Mouse (Mus musculus): ENCODE measurements around the gene Nid1. TPM values are rescaled to one million over a fixed set of nuclear protein-coding genes. Genes with fewer than 3 reads are reported as not detected.
"Not testable (repeated sequence)": the region's sequence is repeated elsewhere in the genome, so short reads cannot be mapped to it uniquely, and the experiment has no call there.

Gene Nid1
- 44.2 and 44.8 TPM in 2 replicates for polyA plus RNA-seq (2014; fragmentation: Nextera tagmentation; extraction: Ambion mirVana)

DNA sequence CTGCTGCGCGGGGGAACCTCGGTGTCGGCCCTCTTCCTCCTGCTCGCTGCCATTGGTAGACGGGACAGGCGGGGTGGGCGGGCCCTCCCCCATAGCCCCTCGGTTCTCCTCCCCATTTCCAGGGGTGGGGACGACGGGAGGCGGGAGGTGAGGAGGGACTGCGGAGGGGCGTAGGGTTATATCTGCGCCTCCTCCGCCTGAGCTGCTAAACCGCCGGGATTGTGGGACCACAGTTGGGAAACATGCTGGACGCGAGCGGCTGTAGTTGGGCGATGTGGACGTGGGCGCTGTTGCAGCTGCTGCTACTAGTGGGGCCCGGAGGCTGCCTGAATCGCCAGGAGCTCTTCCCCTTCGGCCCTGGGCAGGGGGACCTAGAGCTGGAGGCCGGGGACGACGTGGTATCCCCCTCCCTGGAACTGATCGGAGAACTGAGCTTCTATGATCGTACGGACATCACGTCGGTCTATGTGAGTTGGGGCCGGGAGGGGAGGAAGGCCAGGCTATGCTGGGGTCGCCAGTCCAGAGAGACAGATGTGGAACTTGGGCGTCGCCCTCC lies at the start of gene Nid1:
TSS of gene Nid1 (plus strand) at position 92 of the 556 bp plus-strand sequence.
- H3K4me2 ChIP-seq (replicated peaks; ENCODE audit: low read depth, low read length) = peak within 1 kb of the TSS; percentile 29
- not testable (repeated sequence) for H3K27me3 ChIP-seq (ENCODE audit: control insufficient read depth, insufficient read depth, low read length); H3K4me1 ChIP-seq (replicated peaks; ENCODE audit: control insufficient read depth, insufficient read depth, low read length); H3K27ac ChIP-seq (ENCODE audit: low read depth, low read length); H3K9me3 ChIP-seq (ENCODE audit: control insufficient read depth, low read length); H3K9ac ChIP-seq (ENCODE audit: low read depth, low read length); H3K4me3 ChIP-seq (ENCODE audit: low read depth, low read length); DNase-seq (ENCODE audit: low spot score); H3K36me3 ChIP-seq (ENCODE audit: control insufficient read depth, insufficient read depth, low read length)
- peak; percentile 86 for ATAC-seq (ENCODE audit: low FRiP score)
- WGBS = 0% methylated on average over 23 of the region's 39 CpGs

DNA sequence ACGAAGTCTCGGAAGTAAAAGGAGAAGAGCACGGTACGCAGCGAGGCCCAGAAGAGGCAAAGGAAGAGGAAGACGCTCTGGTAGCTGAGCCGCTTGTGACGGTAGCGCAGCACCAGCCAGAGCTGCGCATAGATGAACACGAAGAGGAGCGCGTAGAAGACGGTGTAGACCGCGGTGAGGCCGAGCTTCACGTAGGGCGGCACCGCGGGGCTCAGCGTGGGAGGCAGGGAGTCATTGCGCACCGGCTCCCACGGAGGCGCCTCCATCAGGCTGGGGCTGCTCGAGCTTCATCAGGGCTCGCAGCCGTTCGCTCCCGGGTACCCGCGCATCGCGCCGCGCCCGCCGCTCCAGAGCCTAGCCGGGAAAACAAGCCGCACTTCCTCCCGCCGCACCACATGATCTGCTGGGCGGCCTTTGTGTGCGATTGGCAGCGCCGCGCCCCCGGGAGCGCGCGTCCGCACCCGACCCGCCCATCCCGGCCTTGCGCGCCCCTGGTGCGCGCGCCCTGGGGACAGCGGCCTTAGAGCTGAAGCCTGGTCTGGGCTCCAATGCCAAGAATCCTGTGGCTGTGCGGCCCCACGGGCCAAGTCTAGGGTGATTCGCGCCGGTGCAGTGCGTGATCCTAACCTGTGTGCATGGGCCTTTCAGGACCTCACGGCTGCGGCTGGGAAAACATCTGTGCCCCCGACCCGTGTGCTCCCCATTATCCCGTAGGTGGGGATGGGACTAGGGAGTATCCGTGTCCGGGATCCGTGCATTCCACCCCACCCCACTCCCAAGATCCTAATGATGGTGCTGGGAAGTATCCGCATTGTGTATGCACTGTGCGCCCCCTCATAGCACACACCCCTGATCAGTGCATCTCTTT lies 43.9 kb upstream of the Nid1 start, which contains the start of gene Gpr137b:
TSS of gene Gpr137b (minus strand) at position 787 of the 868 bp plus-strand sequence.
- DNase-seq (ENCODE audit: low spot score) (peak; percentile 57), ATAC-seq (ENCODE audit: low FRiP score) (peak; percentile 94)
- H3K27ac ChIP-seq (ENCODE audit: low read depth, low read length); H3K4me1 ChIP-seq (replicated peaks; ENCODE audit: control insufficient read depth, insufficient read depth, low read length); H3K27me3 ChIP-seq (ENCODE audit: control insufficient read depth, insufficient read depth, low read length); H3K36me3 ChIP-seq (ENCODE audit: control insufficient read depth, insufficient read depth, low read length); H3K9me3 ChIP-seq (ENCODE audit: control insufficient read depth, low read length): not testable (repeated sequence)
- peak within 1 kb of the TSS; percentile 32 for H3K4me3 ChIP-seq (ENCODE audit: low read depth, low read length)
- peak within 1 kb of the TSS; percentile 33 for H3K4me2 ChIP-seq (replicated peaks; ENCODE audit: low read depth, low read length)
- under 1% methylated on average over 40 of the region's 78 CpGs for WGBS
- H3K9ac ChIP-seq (ENCODE audit: low read depth, low read length) = 0 out of 2 replicates have a peak within 1 kb of the TSS, but pooled peaks have one; percentile 44

DNA sequence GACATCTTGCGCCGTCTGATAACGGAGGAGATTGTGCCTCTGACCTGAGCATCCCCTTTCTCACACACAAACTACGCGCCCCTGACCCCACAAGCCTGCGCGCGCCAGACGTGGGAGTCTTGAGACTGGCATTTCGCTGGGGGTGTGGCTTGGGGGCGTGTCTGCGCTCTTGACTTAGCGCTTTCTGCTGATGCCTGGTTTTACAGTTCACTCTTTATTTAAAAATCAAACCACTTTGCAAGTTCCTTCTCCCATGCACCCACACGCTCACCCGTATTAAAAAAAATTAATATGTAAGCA lies 43.3 kb upstream of the Nid1 start:
- H3K4me2 ChIP-seq (replicated peaks; ENCODE audit: low read depth, low read length) = peak overlapping the region; percentile 33; the same call in 1 of the 2 replicates
- DNase-seq (ENCODE audit: low spot score) = peak; percentile 74
- H3K27me3 ChIP-seq (ENCODE audit: control insufficient read depth, insufficient read depth, low read length); H3K4me1 ChIP-seq (replicated peaks; ENCODE audit: control insufficient read depth, insufficient read depth, low read length); H3K9ac ChIP-seq (ENCODE audit: low read depth, low read length); H3K36me3 ChIP-seq (ENCODE audit: control insufficient read depth, insufficient read depth, low read length); H3K27ac ChIP-seq (ENCODE audit: low read depth, low read length); H3K9me3 ChIP-seq (ENCODE audit: control insufficient read depth, low read length): not testable (repeated sequence)
- under 1% methylated on average over 12 of the region's 15 CpGs for WGBS
- peak overlapping the region; percentile 32; the same call in 1 of the 2 replicates for H3K4me3 ChIP-seq (ENCODE audit: low read depth, low read length)
- ATAC-seq (ENCODE audit: low FRiP score) = peak; percentile 84

DNA sequence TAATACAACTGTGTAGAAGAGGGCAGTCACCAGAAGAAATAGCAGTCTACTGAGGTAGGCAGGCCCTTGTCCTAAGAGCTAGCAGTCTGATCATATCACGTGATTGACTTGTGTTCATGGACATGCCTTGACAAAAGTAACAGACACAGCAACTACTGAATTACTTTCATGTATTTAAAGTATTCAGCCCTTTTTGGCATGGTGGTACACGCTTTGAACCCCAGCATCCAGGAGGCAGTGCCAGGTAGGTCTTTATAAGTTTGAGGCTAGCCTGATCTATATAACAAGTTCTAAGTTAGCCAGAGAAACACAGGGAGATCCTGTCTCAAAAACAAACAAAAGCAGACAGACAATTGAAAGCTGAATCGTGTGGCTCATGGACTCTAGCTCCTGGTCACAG lies 36.5 kb upstream of the Nid1 start:
- WGBS = 82% methylated on average over 3 of the region's 3 CpGs
- H3K4me2 ChIP-seq (replicated peaks; ENCODE audit: low read depth, low read length); H3K9me3 ChIP-seq (ENCODE audit: control insufficient read depth, low read length); DNase-seq (ENCODE audit: low spot score); ATAC-seq (ENCODE audit: low FRiP score); H3K4me3 ChIP-seq (ENCODE audit: low read depth, low read length); H3K27ac ChIP-seq (ENCODE audit: low read depth, low read length); H3K4me1 ChIP-seq (replicated peaks; ENCODE audit: control insufficient read depth, insufficient read depth, low read length); H3K9ac ChIP-seq (ENCODE audit: low read depth, low read length); H3K36me3 ChIP-seq (ENCODE audit: control insufficient read depth, insufficient read depth, low read length); H3K27me3 ChIP-seq (ENCODE audit: control insufficient read depth, insufficient read depth, low read length): not testable (repeated sequence)

DNA sequence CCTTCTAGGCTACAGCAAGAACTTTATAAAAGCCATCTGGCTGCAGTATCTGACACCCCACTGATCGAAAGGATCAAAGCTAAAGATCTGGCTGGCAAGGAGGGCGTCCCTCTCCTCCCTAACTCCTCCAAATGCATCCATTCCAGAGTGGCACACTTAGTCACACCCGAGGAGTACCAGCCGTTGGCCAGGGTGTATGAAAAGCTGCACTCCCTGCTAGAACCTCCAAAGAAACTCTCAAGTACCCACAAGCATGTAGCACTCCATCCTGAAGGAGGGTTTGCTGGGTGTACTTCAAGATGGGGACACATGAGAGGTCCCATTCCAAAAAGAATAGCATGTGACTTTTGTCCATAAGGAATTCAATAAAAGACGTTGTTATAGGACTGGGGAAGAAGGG lies 34.5 kb upstream of the Nid1 start:
- not testable (repeated sequence) for H3K36me3 ChIP-seq (ENCODE audit: control insufficient read depth, insufficient read depth, low read length); H3K4me3 ChIP-seq (ENCODE audit: low read depth, low read length); DNase-seq (ENCODE audit: low spot score); H3K27me3 ChIP-seq (ENCODE audit: control insufficient read depth, insufficient read depth, low read length); H3K4me2 ChIP-seq (replicated peaks; ENCODE audit: low read depth, low read length); ATAC-seq (ENCODE audit: low FRiP score); H3K9ac ChIP-seq (ENCODE audit: low read depth, low read length); H3K4me1 ChIP-seq (replicated peaks; ENCODE audit: control insufficient read depth, insufficient read depth, low read length); H3K9me3 ChIP-seq (ENCODE audit: control insufficient read depth, low read length); H3K27ac ChIP-seq (ENCODE audit: low read depth, low read length)
- 86% methylated on average over 5 of the region's 5 CpGs for WGBS

DNA sequence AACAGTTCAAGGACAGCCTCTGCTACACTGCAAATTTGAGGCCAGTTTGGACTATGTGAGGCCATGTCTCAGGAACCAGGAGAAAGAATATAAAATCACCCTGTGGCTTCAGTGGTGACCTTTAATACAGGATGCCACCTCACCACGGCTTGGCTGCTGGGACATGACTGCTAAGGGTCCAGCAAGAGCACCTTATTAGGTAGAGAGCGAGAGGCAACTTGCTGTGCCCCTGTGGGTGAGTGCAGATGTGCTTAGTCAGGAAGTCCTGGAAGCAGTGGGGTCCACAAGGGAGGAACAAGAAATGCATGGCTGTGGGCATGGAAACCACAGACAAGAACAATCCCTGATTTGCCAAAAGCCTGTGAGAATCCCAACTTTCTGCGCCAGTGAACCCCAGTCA lies 34.0 kb upstream of the Nid1 start:
- WGBS = 87% methylated on average over 2 of the region's 3 CpGs
- H3K9me3 ChIP-seq (ENCODE audit: control insufficient read depth, low read length); H3K27ac ChIP-seq (ENCODE audit: low read depth, low read length); DNase-seq (ENCODE audit: low spot score); H3K4me2 ChIP-seq (replicated peaks; ENCODE audit: low read depth, low read length); H3K4me3 ChIP-seq (ENCODE audit: low read depth, low read length); H3K27me3 ChIP-seq (ENCODE audit: control insufficient read depth, insufficient read depth, low read length); H3K36me3 ChIP-seq (ENCODE audit: control insufficient read depth, insufficient read depth, low read length); H3K4me1 ChIP-seq (replicated peaks; ENCODE audit: control insufficient read depth, insufficient read depth, low read length); ATAC-seq (ENCODE audit: low FRiP score); H3K9ac ChIP-seq (ENCODE audit: low read depth, low read length): not testable (repeated sequence)

DNA sequence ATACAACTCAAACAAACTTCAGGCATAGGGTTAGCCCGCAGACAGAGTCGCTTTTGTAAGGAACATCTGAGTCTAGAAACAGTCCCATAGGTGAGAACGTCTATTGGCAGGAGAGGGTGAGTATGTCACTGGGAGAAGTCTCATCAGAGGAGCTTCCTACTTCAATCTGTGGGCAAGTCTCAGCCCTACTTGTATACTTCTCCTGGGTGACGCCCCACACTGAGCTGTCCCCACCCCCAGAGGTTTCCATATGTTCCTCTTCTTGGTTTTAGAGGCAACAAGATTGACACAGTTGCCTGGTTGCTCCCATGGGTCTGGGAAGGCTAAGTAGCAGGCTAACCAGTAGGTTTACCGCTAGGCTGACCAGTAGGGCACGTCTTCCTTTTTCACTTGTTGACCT lies 33.5 kb upstream of the Nid1 start:
- WGBS = 87% methylated on average over 3 of the region's 6 CpGs
- ATAC-seq (ENCODE audit: low FRiP score); H3K27ac ChIP-seq (ENCODE audit: low read depth, low read length); H3K4me3 ChIP-seq (ENCODE audit: low read depth, low read length); DNase-seq (ENCODE audit: low spot score); H3K9me3 ChIP-seq (ENCODE audit: control insufficient read depth, low read length); H3K27me3 ChIP-seq (ENCODE audit: control insufficient read depth, insufficient read depth, low read length); H3K9ac ChIP-seq (ENCODE audit: low read depth, low read length); H3K36me3 ChIP-seq (ENCODE audit: control insufficient read depth, insufficient read depth, low read length); H3K4me1 ChIP-seq (replicated peaks; ENCODE audit: control insufficient read depth, insufficient read depth, low read length); H3K4me2 ChIP-seq (replicated peaks; ENCODE audit: low read depth, low read length): not testable (repeated sequence)

DNA sequence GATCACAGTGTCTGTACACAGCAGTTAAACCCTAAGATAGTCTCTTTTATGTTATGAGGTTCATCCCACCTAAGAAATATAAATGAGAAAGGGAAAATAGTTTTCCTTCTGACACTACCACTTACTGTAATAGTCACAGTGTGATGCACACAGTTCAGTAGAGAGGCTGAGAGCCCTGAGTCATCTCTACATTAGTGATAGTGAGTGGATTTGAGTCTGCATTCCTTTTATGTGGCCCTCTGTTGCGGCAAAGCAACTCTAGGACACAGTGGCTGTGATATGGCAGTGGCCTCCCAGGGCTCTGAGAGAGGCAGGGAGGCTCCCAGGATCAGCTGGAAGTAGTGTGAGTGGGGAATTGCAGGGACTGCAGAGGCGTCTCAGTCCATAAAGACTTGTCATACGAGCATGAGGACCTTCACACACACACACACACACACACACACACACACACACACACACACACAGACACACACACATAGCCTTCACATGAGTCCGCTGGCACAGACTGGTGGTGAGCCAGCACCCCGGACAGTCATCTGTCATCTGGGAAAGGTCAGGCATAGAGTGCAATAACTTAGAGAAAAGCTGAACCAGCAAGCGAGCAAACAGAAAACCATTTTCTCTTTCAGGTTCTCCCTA lies 32.7 kb upstream of the Nid1 start:
- not testable (repeated sequence) for H3K36me3 ChIP-seq (ENCODE audit: control insufficient read depth, insufficient read depth, low read length); H3K9me3 ChIP-seq (ENCODE audit: control insufficient read depth, low read length); H3K4me2 ChIP-seq (replicated peaks; ENCODE audit: low read depth, low read length); H3K27ac ChIP-seq (ENCODE audit: low read depth, low read length); ATAC-seq (ENCODE audit: low FRiP score); DNase-seq (ENCODE audit: low spot score); H3K4me3 ChIP-seq (ENCODE audit: low read depth, low read length); H3K27me3 ChIP-seq (ENCODE audit: control insufficient read depth, insufficient read depth, low read length); H3K4me1 ChIP-seq (replicated peaks; ENCODE audit: control insufficient read depth, insufficient read depth, low read length); H3K9ac ChIP-seq (ENCODE audit: low read depth, low read length)
- WGBS = 81% methylated on average over 4 of the region's 6 CpGs

All from hindbrain, embryonic 11.5 days (tissue).